Mouse (Mus musculus) embryonic stem cell, embryonic (primary cell): ENCODE results near the gene Proca1.

Experiments used
- CTCF ChIA-PET, 4 experiments: fragments of 300-600 bp in 2 of 4; fragments of 350-600 bp in 2 of 4; sonication (Branson Sonifier 250); formaldehyde crosslinking; loops; one replicate each; lab custom pipeline; 2022; ENCODE audit warnings: inconsistent platforms in 2 of 4; lab: Charles Lee
- POLR2A ChIA-PET, 4 experiments: fragments of 300-600 bp in 2 of 4; fragments of 350-600 bp in 2 of 4; sonication (Branson Sonifier 250); formaldehyde crosslinking; loops; one replicate each; lab custom pipeline; 2022; ENCODE audit warnings: antibody characterized with exemption in 4 of 4, inconsistent platforms in 1 of 4; lab: Charles Lee

The Proca1 gene

GRCm38 (mm10) chr11:78172034-78172747, 21.0 kb upstream of the Proca1 start:
- POLR2A ChIA-PET = interaction anchor here (0.6 to 19.7 kb wide), 35 partner anchors 6 to 201 kb away, joined by 3 to 461 read pairs (median 4); partner anchors contain the start of genes Rpl23a (in 4 of the 4), Eral1 (in 2 of the 4), Nek8 (in 2 of the 4) and Tlcd1 (in 2 of the 4)
- CTCF ChIA-PET = interaction anchor here (0.5 to 6.5 kb wide), 46 partner anchors 8 to 349 kb away, joined by 3 to 85 read pairs (median 4); partner anchors contain the start of genes Dhrs13 (in 1 of the 4), Eral1 (in 1 of the 4), Fam222b (in 1 of the 4) and Pigs (in 1 of the 4)

- CTCF ChIA-PET = interaction anchor here (0.5 to 6.5 kb wide), 27 partner anchors 9 to 346 kb away, joined by 3 to 85 read pairs (median 6); partner anchors contain the start of genes Dhrs13 (in 1 of the 4), Eral1 (in 1 of the 4), Fam222b (in 1 of the 4) and Pigs (in 1 of the 4)
- POLR2A ChIA-PET = interaction anchor here in 3 of 4 experiments (0.6 to 19.7 kb wide), 13 partner anchors 6 to 691 kb away, joined by 3 to 461 read pairs (median 10); partner anchors contain the start of genes Nek8 (in 2 of the 3), Rpl23a (in 2 of the 3), Tlcd1 (in 2 of the 3) and Traf4 (in 2 of the 3)
Observed at GRCm38 (mm10) chr11:78172748-78173383, 20.3 kb upstream of the Proca1 start.

GRCm38 (mm10) chr11:78174506-78174905, 18.7 kb upstream of the Proca1 start:
- ChIA-PET POLR2A (interaction anchor here in 3 of 4 experiments (0.6 to 19.7 kb wide), 14 partner anchors 4 to 519 kb away, joined by 3 to 461 read pairs (median 4); partner anchors contain the start of genes Rpl23a (in 2 of the 3), Traf4 (in 2 of the 3), Nek8 (in 1 of the 3) and Pipox (in 1 of the 3)), CTCF (interaction anchor here in 2 of 4 experiments (0.7 to 2.3 kb wide), 4 partner anchors 9 to 1158 kb away, joined by 3 to 14 read pairs (median 5); partner anchors contain the start of gene Rpl23a (in 1 of the 2))

GRCm38 (mm10) chr11:78175771-78176401, 17.3 kb upstream of the Proca1 start:
- CTCF ChIA-PET = interaction anchor here in 3 of 4 experiments (0.5 to 3.6 kb wide), 31 partner anchors 9 to 668 kb away, joined by 3 to 35 read pairs (median 3); partner anchors contain the start of genes Pigs (in 1 of the 3) and Traf4 (in 1 of the 3)
- POLR2A ChIA-PET = interaction anchor here in 3 of 4 experiments (0.6 to 19.7 kb wide), 73 partner anchors 3 to 490 kb away, joined by 3 to 461 read pairs (median 4); partner anchors contain the start of genes Phf12 (in 3 of the 3), Eral1 (in 2 of the 3), Rab34 (in 2 of the 3) and Rpl23a (in 2 of the 3)

GRCm38 (mm10) chr11:78176402-78176862, 16.8 kb upstream of the Proca1 start, which contains the start of the genes Nek8 and Tlcd1:
Gene Nek8 (minus strand): TSS chr11:78176675.
Gene Tlcd1 (plus strand): TSS chr11:78176711.
- CTCF ChIA-PET = interaction anchor here (0.5 to 3.6 kb wide), 29 partner anchors 9 to 669 kb away, joined by 3 to 35 read pairs (median 3); partner anchors contain the start of genes Pigs (in 1 of the 4) and Traf4 (in 1 of the 4)

GRCm38 (mm10) chr11:78176905-78177331, 16.3 kb upstream of the Proca1 start:
- CTCF ChIA-PET = interaction anchor here (0.6 to 3.6 kb wide), 26 partner anchors 10 to 351 kb away, joined by 3 to 35 read pairs (median 3); partner anchors contain the start of genes Flot2 (in 1 of the 4) and Traf4 (in 1 of the 4)

More at GRCm38 (mm10) chr11:78176402-78176862, 16.8 kb upstream of the Proca1 start, which contains the start of the genes Nek8 and Tlcd1:
- POLR2A ChIA-PET = interaction anchor here in 3 of 4 experiments (0.5 to 16.1 kb wide), 72 partner anchors 10 to 491 kb away, joined by 3 to 461 read pairs (median 4); partner anchors contain the start of genes Phf12 (in 3 of the 3), Eral1 (in 2 of the 3), Traf4 (in 2 of the 3) and Fam222b (in 1 of the 3)

GRCm38 (mm10) chr11:78177437-78177836, 15.8 kb upstream of the Proca1 start:
- ChIA-PET POLR2A (interaction anchor here (0.7 to 16.1 kb wide), 55 partner anchors 9 to 350 kb away, joined by 3 to 461 read pairs (median 5); partner anchors contain the start of genes Eral1 (in 2 of the 4), Phf12 (in 2 of the 4), Rab34 (in 2 of the 4) and Traf4 (in 2 of the 4)), CTCF (interaction anchor here (0.5 to 3.6 kb wide), 23 partner anchors 10 to 351 kb away, joined by 3 to 35 read pairs (median 4); partner anchors contain the start of genes Dhrs13 (in 1 of the 4), Flot2 (in 1 of the 4) and Traf4 (in 1 of the 4))

More at GRCm38 (mm10) chr11:78176905-78177331, 16.3 kb upstream of the Proca1 start:
- POLR2A ChIA-PET = interaction anchor here (0.5 to 16.1 kb wide), 72 partner anchors 10 to 491 kb away, joined by 3 to 461 read pairs (median 4); partner anchors contain the start of genes Eral1 (in 3 of the 4), Phf12 (in 3 of the 4), Rab34 (in 2 of the 4) and Traf4 (in 2 of the 4)

GRCm38 (mm10) chr11:78177903-78178858, 15.0 kb upstream of the Proca1 start:
- POLR2A ChIA-PET = interaction anchor here (0.6 to 16.1 kb wide), 56 partner anchors 9 to 351 kb away, joined by 3 to 461 read pairs (median 6); partner anchors contain the start of genes Eral1 (in 2 of the 4), Phf12 (in 2 of the 4), Rab34 (in 2 of the 4) and Sdf2 (in 2 of the 4)
- CTCF ChIA-PET = interaction anchor here in 3 of 4 experiments (0.5 to 3.6 kb wide), 24 partner anchors 11 to 352 kb away, joined by 3 to 35 read pairs (median 3); partner anchors contain the start of genes Dhrs13 (in 1 of the 3), Flot2 (in 1 of the 3), Pipox (in 1 of the 3) and Traf4 (in 1 of the 3)

GRCm38 (mm10) chr11:78178859-78179437, 14.2 kb upstream of the Proca1 start:
- CTCF ChIA-PET = interaction anchor here in 2 of 4 experiments (0.6 to 3.6 kb wide), 11 partner anchors 12 to 353 kb away, joined by 3 to 35 read pairs (median 7); partner anchors contain the start of genes Dhrs13 (in 1 of the 2), Pipox (in 1 of the 2) and Traf4 (in 1 of the 2)
- POLR2A ChIA-PET = interaction anchor here (0.6 to 16.1 kb wide), 39 partner anchors 8 to 285 kb away, joined by 3 to 461 read pairs (median 5); partner anchors contain the start of genes Phf12 (in 2 of the 4), Proca1 (in 2 of the 4), Rab34 (in 2 of the 4) and Traf4 (in 2 of the 4)

- POLR2A ChIA-PET = interaction anchor here (0.8 to 16.1 kb wide), 35 partner anchors 8 to 232 kb away, joined by 3 to 461 read pairs (median 4); partner anchors contain the start of genes Phf12 (in 2 of the 4), Proca1 (in 2 of the 4), Rab34 (in 2 of the 4) and Traf4 (in 2 of the 4)
- CTCF ChIA-PET = interaction anchor here in 1 of 4 experiments (0.6 to 2.9 kb wide), 3 partner anchors 16 to 160 kb away, joined by 3 to 10 read pairs (median 4); no protein-coding TSS in a partner anchor
Observed at GRCm38 (mm10) chr11:78179438-78179999, 13.7 kb upstream of the Proca1 start.

- ChIA-PET POLR2A (interaction anchor here (0.6 to 16.1 kb wide), 40 partner anchors 7 to 572 kb away, joined by 3 to 461 read pairs (median 4); partner anchors contain the start of genes Eral1 (in 2 of the 4), Phf12 (in 2 of the 4), Proca1 (in 2 of the 4) and Traf4 (in 2 of the 4)), CTCF (interaction anchor here in 1 of 4 experiments (0.8 kb wide), 1 partner anchor 21 kb away, joined by 3 read pairs; no protein-coding TSS in a partner anchor)
Observed at GRCm38 (mm10) chr11:78180081-78180761, 13.0 kb upstream of the Proca1 start.

- CTCF ChIA-PET = no interaction called here
- POLR2A ChIA-PET = interaction anchor here (0.6 to 16.1 kb wide), 32 partner anchors 8 to 508 kb away, joined by 3 to 461 read pairs (median 13); partner anchors contain the start of genes Fam222b (in 2 of the 4), Phf12 (in 2 of the 4), Proca1 (in 2 of the 4) and Traf4 (in 2 of the 4)
Observed at GRCm38 (mm10) chr11:78181830-78182357, 11.3 kb upstream of the Proca1 start.
